Mouse (Mus musculus) G1E-ER4 (cell line): ENCODE measurements around the gene Tenm4. TPM values are rescaled to one million over a fixed set of nuclear protein-coding genes. Genes with fewer than 3 reads are reported as not detected.

Experiments used
- GATA1 ChIP-seq: IDR thresholded peaks from one replicate; pipeline ENCODE4 v1.8.0; 2012; ENCODE audit warnings: low read length, inconsistent platforms
- polyA plus RNA-seq: library from polyadenylated mRNA; stranded (reverse); fragments of >175 nt; gene quantifications from 2 replicates; pipeline ENCODE4 v1.2.3, GENCODE M21; 2012

Tenm4 gene
- polyA plus RNA-seq, 1 experiment = not detected

- TF ChIP-seq GATA1 = no peak
These were observed 43.8 kb downstream of the Tenm4 start for GRCm38 (mm10) chr7:96214876-96215275.

DNA sequence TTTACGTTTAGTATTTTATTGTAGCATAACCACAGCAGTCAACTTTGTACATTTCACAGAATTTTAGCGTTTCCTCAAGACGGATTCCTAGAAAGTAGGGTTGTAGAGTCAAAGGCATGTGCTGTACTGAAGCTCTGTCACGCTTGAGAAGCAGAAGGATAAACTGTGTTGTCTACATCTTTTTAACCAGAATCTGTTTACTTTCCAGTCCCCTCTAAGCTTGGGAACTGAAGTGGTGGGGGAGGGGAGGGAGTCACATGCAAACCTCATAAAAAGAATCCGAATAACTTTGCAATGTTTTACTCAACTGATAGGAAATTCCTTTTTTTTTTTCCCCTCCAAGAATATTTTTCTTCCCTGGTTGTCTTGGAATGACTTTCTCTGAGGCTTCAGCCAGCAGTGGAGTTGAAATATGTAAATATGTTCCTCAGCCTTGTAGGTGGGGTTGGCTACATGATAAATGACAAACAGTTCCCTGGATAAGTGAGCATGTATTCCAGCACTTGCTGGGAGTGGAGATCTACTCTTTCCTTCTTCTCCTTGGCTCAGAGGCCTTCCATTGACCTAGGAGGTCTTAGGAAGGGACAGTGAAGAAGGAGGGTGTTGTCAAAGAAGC, 45.0 kb downstream of the Tenm4 start:
- no peak for TF ChIP-seq GATA1

- no peak for TF ChIP-seq GATA1
These were observed 48.3 kb downstream of the Tenm4 start for GRCm38 (mm10) chr7:96219386-96219785.

- no peak for TF ChIP-seq GATA1
These were observed 49.6 kb downstream of the Tenm4 start for GRCm38 (mm10) chr7:96220647-96221046.

DNA sequence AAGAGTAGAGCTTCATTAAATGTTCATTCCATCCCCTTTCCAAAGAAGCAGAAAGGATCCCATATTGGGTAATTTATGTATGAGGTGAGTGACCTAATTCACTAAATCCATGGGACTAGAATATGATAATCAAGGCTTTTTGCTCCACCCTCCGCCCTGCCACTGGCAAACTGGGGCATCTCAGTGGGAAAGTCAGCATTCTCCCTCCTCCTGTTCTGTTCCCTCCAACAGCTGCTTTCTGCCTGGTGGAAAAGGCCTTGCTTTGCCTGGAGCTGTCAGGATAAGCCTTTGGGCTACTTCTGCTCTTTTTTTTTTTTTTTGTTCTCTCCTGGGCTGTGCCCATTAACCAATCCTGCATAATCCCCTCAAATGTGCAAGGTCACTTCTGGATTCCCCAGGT, 51.5 kb downstream of the Tenm4 start:
- TF ChIP-seq GATA1 = no peak

- no peak for TF ChIP-seq GATA1
These were observed 57.7 kb downstream of the Tenm4 start for GRCm38 (mm10) chr7:96228562-96229268.

DNA sequence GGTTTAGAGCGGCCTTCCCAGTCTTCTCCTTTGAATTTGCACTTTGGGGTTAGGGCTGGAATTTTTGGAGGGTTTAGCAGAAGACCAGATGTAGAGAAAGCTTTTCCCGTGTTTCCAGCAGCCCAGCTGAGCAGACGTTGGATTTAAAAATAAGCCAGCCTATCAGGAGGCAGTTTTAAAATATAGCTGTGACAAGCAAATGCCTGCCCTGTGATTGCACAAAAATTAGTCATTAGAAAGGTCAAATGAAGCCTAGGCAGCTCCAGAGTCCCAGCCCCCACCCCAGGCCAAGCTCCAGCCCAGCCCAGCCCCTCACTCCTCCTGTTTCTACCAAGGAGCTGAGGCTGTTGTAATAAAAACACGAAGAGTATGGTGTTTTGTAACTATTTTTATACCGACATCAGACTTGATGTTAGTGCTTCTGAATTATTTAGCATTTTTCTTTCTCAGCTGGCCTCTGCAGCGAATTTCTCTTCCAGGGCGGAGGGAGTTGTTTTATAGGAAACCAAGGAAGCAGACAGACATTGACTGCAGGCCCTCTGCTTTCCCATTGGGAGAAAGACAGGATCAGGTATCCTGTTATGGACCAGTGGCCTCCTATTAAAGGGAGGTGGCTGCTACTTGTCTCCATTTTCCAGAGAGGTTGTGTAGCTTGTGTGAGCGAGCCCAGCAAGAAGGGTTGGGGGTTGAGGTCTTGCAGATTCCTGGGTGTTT, 59.1 kb downstream of the Tenm4 start:
- no peak for TF ChIP-seq GATA1

DNA sequence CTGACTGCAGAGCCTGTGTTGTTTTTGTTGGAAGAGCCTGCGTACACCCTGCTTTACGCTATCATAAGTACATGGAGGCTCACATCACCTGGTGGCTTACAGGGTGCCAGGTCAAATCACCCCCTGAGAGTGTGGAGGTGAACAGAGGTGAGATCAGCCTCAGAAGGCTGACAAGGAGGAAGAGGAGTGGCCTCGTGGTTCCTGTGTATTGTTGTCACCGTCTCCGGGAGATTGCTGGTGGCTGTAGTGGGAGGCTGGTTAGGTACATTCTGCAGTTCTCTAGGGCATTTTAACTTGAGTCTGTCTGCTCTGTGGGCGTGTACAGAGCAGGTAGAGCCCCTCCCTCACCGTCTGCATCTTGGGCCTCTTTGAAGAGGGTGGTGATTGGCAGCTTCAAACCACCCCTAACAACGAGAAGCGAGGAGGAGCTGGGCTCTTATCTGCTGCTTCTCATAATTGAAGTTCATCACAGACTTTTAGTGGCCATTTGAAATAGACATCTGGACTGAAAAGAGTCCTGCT, 59.7 kb downstream of the Tenm4 start:
- TF ChIP-seq GATA1 = no peak

DNA sequence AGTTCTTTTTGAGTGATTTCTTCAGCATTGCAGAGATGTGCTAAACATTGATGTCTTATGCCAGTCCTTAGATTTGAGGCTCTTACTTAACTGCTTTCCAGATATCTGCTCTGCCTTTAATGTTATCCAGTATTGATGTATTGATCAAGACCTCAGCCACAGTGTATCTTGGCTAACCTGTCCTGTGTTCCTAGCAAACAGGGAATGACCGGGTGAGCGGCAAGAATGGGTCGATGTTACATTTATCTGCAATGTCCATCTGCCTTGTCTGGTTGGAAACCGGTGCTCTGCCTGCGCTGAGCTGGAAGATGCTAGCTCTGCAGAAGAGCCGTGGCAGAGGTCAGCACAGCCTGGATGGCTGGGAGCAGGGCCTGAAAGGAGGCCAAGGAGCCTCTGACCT, 64.8 kb downstream of the Tenm4 start:
- TF ChIP-seq GATA1 = no peak

GRCm38 (mm10) chr7:96240661-96241060, 69.6 kb downstream of the Tenm4 start:
- TF ChIP-seq GATA1 = no peak

DNA sequence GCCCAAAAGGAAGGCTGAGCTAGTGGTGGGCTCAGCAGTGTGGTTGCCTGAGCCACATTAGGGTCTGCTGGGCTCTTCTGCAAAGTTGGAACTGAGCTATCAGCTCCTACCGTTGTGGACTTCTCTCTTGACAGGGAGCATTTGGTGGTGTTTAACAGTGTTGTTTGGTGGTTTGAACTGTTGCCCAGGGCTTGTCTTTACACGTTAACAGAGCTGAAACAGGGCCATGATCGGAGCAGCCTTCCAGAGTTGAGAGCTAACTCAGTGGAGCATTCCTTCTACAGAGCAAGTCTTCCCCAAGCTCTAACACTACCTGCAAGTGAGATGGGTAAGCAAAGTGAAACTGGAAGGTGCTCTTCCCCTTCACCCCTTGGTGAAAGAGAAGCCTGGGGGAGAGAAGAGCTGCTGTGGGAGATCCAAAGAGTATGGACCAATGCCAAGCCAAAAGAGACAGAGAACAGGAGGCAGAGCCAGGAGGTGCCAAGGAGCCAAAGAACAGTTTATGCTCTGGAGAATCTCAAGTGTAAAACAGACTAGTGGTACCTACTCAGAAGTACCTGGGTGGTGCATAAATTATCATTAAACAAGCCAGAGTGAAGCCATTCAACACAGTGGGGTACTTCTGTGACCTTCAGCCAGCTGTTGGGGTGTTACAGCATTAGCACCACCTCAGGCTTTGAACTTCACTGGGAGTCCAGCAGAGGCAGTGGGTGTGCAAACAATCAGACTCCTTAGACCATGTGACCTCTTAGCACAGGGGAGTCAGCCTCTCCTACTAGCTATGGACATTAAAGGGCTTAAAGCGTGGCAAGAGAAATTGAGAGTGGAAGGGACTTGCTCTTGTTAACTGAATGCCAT, 71.5 kb downstream of the Tenm4 start:
- TF ChIP-seq GATA1 = no peak

DNA sequence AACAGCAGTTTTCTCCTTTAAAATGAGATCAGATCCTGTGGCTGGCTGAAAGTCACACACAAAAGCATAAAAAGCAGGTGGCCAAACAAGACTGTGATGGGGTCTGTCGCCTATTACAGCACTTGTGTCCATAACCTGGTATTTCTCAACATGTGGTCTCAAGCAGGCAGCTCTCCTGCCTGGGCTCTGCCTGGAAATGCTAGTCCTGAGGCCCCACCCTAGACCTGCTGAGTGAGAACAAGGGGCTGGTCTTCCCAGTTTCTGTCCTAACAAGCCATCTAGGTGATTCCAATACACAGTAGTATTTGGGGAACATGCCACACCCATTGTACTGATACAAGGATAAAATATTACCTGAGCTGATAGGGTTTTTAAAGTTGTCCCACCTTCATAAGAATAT, 73.8 kb downstream of the Tenm4 start:
- TF ChIP-seq GATA1 = no peak

DNA sequence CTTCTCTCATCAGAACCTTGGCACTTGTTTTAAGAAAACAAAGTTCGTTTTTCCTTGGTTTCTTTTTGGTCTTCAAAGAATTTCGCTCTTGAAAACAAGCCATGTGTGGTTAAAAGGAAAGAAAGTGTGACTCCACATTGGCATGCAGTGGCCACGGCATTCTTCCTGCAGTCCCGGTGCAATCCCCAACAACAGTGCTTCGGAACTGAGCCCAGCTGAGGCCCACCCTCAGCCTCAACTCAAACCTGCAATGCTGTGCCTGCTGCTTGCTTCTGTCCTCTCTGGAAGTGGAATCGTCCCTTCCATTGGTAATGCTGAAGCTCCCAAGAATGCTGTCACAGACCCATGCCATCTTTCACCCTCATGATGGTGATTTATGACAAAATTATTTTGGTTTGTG, 88.6 kb downstream of the Tenm4 start:
- no peak for TF ChIP-seq GATA1

DNA sequence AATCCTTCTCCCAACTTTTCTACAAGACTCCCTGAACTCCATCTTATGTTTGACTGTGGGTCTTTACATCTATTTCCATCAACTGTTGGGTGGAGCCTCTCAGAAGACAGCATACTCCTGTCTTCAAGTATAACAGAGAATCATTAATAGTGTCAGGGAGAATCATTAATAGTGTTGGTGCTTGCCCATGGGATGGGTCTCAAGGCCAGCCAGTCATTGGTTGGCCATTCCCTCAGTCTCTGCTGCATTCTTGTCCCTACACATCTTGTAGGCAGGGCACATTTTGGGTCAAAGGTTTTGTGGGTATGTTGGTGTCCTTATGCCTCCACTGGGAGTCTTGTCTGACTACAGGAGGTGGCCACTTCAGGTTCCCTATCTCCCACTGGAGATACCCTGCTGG, 91.1 kb downstream of the Tenm4 start:
- no peak for TF ChIP-seq GATA1

DNA sequence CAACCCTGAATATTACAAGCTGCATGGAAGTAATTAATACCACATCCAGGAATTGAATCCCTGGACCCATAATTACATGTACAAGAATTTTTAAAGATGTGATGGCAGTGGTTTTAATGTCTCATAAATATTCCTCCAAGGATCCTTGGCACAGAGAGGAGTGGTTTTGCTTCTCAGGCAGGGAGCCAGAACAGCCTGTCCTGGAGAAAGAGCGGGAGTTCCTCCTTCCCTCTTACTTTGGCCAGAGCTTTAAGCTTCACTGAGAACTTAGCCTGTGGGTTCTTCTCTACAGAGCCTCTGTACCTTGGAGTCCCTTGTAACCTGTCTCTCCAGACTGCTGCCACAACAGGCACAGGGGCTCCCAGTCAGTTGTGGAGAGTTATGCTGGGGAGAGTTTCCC, 94.9 kb downstream of the Tenm4 start:
- no peak for TF ChIP-seq GATA1

DNA sequence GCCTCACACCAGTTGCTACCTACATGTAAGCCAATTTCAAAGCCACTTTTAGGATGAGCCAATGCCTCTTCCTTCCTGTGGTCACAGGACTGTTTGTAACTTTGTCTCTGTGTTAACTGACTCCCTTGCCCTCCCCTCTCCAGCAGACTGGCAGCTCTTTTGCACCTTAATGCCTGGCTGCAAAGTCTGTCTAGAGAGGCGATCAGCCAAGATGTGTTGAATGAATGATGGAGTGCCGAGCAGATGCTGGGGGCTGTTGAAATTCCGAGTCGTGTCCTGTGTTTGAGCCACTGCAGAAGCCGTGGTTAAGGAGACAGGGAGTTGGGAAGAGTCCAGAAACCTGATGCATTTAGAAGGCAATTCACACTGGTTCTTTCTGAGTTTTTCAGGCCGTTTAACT, 96.2 kb downstream of the Tenm4 start:
- no peak for TF ChIP-seq GATA1
